Mouse (Mus musculus) ES-E14 (cell line): ENCODE results near the gene Rpl24.

Experiments
- CHD2 ChIP-seq: IDR thresholded peaks from 2 replicates; pipeline ENCODE4 v1.6.1; 2014; ENCODE audit warnings: mild to moderate bottlenecking, low read depth, low read length, inconsistent platforms
- ZNF384 ChIP-seq: IDR thresholded peaks from 2 replicates; pipeline ENCODE4 v1.6.1; 2012; ENCODE audit warnings: low read depth, low read length, inconsistent platforms

DNA sequence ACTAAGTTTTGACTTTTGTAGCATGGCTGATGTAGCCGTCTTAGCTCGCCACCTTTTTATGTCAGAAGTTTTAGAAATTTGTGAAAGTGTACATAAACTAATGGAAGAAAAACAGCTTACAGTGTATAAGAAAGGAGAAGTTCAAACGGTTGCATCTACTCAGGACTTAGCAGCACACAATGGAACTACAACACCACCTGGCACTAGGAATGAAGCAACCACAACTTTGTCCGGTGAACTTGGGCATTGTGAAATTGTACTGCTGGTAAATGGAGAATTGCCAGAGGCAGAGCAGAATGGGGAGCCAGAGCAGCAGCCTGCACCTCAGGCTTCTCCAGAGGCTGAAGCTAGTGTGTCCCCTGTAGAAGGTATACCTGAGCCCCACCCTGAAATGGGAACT, 24.2 kb downstream of the Rpl24 start:
- no peak for TF ChIP-seq ZNF384
- TF ChIP-seq CHD2: no peak
